ENCODE assay signal across 8 mouse cellular contexts in genomic region chr8:84665385-84665893, GRCm38 (mm10). TPM values are rescaled to one million over a fixed set of nuclear protein-coding genes. Genes with fewer than 3 reads are reported as not detected.
DNase-seq lines count a peak whose midpoint lies in the region; TF ChIP-seq lines count a peak whose summit lies in the region.

No protein-coding gene starts in this region.

- peaks cover 28% of the 10 kb centered on the region for H3K4me1 ChIP-seq in testis, adult 2 months (ENCODE audit: control insufficient read depth, insufficient read depth, low read length)

- H3K27me3 ChIP-seq in testis, adult 2 months (ENCODE audit: control insufficient read depth, insufficient read depth, low read length) = peaks cover 3% of the 10 kb centered on the region; the same call in 1 of the 2 replicates

- H3K4me3 ChIP-seq in testis, adult 2 months (ENCODE audit: control insufficient read depth, low read depth, low read length) = peak overlapping the region; percentile 93

- DNase-seq in adrenal gland, postnatal 25 days = peak; percentile 21
- DNase-seq in adrenal gland, postnatal 36 days = no peak
- no peak for DNase-seq in testis, postnatal 14 days (ENCODE audit: low spot score)
- DNase-seq in liver = peak; percentile 43
- no peak for DNase-seq in right cerebral cortex, postnatal 14 days
- DNase-seq in right cerebral cortex, postnatal 25 days = no peak
- no peak for DNase-seq in thymus, postnatal 36 days

- no peak for TF ChIP-seq CTCF in testis, adult 2 months (IDR thresholded peaks at IDR 0.05; ENCODE audit: control insufficient read depth, insufficient read depth, insufficient replicate concordance, low read depth, low read length)

- no peak for TF ChIP-seq POLR2A in testis, adult 2 months (IDR thresholded peaks at IDR 0.05; ENCODE audit: control insufficient read depth, low read depth, low read length)

- H3K36me3 ChIP-seq in testis, adult 2 months (ENCODE audit: control insufficient read depth, insufficient read depth, low read length) = no peaks in the 10 kb centered on the region

- H3K27ac ChIP-seq in testis, adult 2 months (ENCODE audit: control insufficient read depth, insufficient read depth, low read depth, low read length) = peak overlapping the region; percentile 75

RNA-seq across cellular contexts. Expression of gene Ier2, which starts 2.8 kb away (rescaled TPM):
- total RNA-seq in adrenal gland, postnatal 25 days (2021) = 19.6 and 22.3 TPM in 2 replicates
- 10 to 100 TPM; 33.9 to 37.4 TPM for total RNA-seq in adrenal gland, postnatal 36 days (2021)
- 2.1 and 2.3 TPM in 2 replicates for polyA plus RNA-seq in testis, adult 2 months (2012; rRNA removed)

RNA-seq across cellular contexts. Expression of gene Trmt1, which starts 20.7 kb away (rescaled TPM):
- 75.1 and 83.9 TPM in 2 replicates for total RNA-seq in adrenal gland, postnatal 25 days (2021)
- total RNA-seq in adrenal gland, postnatal 36 days (2021) = 10 to 100 TPM; 63.8 to 83.7 TPM
- 131 and 161 TPM in 2 replicates for polyA plus RNA-seq in testis, adult 2 months (2012; rRNA removed)

RNA-seq across cellular contexts. Expression of gene Nacc1, which starts 22.2 kb away (rescaled TPM):
- 73.9 and 76.0 TPM in 2 replicates for total RNA-seq in adrenal gland, postnatal 25 days (2021)
- total RNA-seq in adrenal gland, postnatal 36 days (2021) = 10 to 100 TPM; 73.9 to 80.0 TPM
- 27.5 and 28.2 TPM in 2 replicates for polyA plus RNA-seq in testis, adult 2 months (2012; rRNA removed)

RNA-seq across cellular contexts. Expression of gene Lyl1, which starts 35.8 kb away (rescaled TPM):
- 3.1 and 3.8 TPM in 2 replicates for total RNA-seq in adrenal gland, postnatal 25 days (2021)
- 1 to 10 TPM; 2.5 to 2.9 TPM for total RNA-seq in adrenal gland, postnatal 36 days (2021)
- 0.93 and 1.2 TPM in 2 replicates for polyA plus RNA-seq in testis, adult 2 months (2012; rRNA removed)

RNA-seq across cellular contexts. Expression of gene G430095P16Rik, which starts 57.4 kb away (rescaled TPM):
- not detected in 2 replicates for total RNA-seq in adrenal gland, postnatal 25 days (2021)
- under 1 TPM in 1 of 2 experiments, not detected in 1; 0.46 TPM for total RNA-seq in adrenal gland, postnatal 36 days (2021)
- 0.32 TPM in 2 replicates for polyA plus RNA-seq in testis, adult 2 months (2012; rRNA removed)

Comparison
In these comparisons a context has a peak if more than half of its experiments do, and no peak if none do; other contexts are left out.
1. DNase-seq: peak in adrenal gland, postnatal 25 days (single experiment) and liver (single experiment); none in adrenal gland, postnatal 36 days (0 of 2), testis, postnatal 14 days (single experiment), right cerebral cortex, postnatal 14 days (single experiment), right cerebral cortex, postnatal 25 days (single experiment) and thymus, postnatal 36 days (0 of 2).